Mouse (Mus musculus) embryo, embryonic 9.5 days (tissue): Measurements from ENCODE around the gene Tmem233.

ENCODE experiments used
- DNase-seq: peaks from one replicate; pipeline ENCODE4 v3.0.0-alpha.2; 2017; ENCODE audit errors: extremely low spot score

The Tmem233 gene

DNA sequence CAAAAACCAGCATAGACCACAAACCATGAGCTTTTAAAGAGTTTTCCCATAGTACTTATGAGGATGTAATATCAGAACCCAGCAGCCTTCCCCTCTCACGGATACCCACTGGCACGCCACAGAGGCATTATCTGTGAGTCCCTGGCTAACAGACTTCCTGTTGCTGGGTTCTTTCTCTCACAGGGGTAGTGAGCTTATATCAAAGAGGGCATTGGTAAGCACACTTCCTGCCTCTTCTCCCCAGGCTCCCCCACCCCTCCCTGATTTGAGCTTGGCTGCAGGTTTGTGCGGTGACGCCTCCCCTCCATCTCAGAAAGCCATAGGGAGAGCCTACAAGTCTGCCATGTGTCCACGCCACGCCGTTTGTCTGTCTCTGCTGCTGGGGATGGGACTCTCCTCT is 54.0 kb downstream of the Tmem233 start:
- DNase-seq = no peak

DNA sequence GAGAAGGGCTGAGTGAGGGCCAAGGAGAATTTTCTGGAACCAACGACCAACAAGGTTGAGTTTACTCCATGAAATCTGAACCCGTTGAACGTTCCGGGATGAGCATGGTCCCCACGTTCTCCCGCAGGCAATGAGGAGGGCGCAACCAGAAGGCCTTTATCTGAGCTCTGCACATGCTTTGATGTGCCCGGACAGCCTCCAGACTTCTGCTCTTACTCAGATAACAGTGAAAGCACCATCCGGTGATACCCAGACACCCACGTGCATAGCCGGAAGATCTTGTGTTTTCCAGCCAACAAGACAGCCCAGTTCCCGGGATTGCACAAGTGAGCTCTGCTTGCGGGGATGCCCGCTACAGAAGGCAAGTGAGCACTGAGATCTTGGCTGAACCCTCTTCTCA is 56.5 kb downstream of the Tmem233 start:
- no peak for DNase-seq

GRCm38 (mm10) chr5:116026107-116026506 is 56.9 kb downstream of the Tmem233 start:
- no peak for DNase-seq

DNA sequence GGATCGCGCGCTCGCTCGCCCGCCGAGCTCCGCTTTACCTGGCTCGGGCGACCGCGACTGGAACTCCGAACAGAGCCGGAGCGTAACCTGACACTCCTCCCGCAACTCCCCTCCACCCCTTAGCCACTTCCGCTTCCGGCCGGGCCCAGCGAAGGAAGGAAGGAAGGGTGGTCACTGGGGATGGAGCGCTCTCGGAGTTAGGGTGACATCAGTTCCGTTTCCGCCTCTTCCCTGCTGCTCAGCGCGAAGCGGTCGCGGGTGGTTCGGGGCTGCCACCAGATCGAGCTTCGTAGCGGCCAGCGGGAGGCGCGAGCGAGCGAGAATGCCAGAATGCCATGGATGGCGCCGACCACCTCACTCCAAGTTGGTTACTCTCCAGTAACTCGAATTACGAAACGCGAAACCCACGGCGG is 58.7 kb downstream of the Tmem233 start, which contains the start of gene Prkab1:
TSS of gene Prkab1 (minus strand) at position 182 of the 413 bp plus-strand sequence.
- peak; percentile 96 for DNase-seq

GRCm38 (mm10) chr5:116023821-116024284 is 59.2 kb downstream of the Tmem233 start:
- DNase-seq = no peak

GRCm38 (mm10) chr5:116023251-116023661 is 59.8 kb downstream of the Tmem233 start:
- no peak for DNase-seq

GRCm38 (mm10) chr5:116022658-116023200 is 60.3 kb downstream of the Tmem233 start:
- DNase-seq = no peak

- no peak for DNase-seq
These were observed 60.9 kb downstream of the Tmem233 start for GRCm38 (mm10) chr5:116022131-116022530.

- DNase-seq = no peak
These were observed 61.5 kb downstream of the Tmem233 start for GRCm38 (mm10) chr5:116021552-116021951.

GRCm38 (mm10) chr5:116019371-116019770 is 63.7 kb downstream of the Tmem233 start:
- no peak for DNase-seq

GRCm38 (mm10) chr5:116018784-116019183 is 64.3 kb downstream of the Tmem233 start:
- no peak for DNase-seq

- no peak for DNase-seq
These were observed 64.8 kb downstream of the Tmem233 start for GRCm38 (mm10) chr5:116018196-116018595.

DNA sequence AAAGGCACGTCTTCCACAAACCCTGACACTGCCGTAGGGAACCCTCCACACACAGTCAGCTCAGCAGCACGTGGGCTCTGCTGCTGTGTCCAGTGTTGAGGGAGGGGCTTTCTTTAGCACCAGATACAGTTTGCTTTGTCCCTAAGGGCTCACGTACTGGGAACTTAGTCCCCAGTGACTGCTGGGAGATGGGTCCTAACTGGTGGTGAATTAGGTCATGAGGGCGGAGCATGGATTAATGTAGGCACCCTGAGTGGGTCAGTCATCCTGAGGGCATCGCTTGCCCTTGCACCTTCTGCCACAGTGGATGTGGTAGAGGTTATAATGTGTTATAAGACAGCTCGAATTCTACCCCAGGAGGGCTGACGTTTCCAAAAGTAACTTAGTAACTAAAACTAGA is 65.7 kb downstream of the Tmem233 start:
- DNase-seq = no peak

- DNase-seq = no peak
These were observed 66.5 kb downstream of the Tmem233 start for GRCm38 (mm10) chr5:116016542-116016941.

- no peak for DNase-seq
These were observed 68.8 kb downstream of the Tmem233 start for GRCm38 (mm10) chr5:116014237-116014636.

GRCm38 (mm10) chr5:116013821-116014220 is 69.2 kb downstream of the Tmem233 start:
- DNase-seq = no peak

DNA sequence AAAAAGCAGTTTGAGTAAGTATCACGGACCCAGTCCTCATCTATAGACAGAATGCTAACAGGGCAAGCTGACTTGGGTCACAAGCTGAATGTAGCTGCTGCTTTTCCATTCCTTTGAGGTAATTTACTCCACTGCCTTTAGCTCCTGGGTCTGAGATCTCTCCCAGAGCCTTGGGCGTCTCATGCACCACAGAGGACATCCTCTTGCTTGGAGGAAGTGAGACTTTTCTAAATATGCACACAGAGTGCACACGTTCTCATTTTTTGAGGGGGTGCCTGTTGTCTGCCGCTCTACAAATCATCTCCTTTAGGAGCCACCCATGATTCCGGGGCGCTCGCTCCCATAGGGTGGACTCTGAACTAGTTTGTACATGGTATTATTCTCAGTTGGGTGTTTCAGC is 70.5 kb downstream of the Tmem233 start:
- no peak for DNase-seq

GRCm38 (mm10) chr5:116011700-116012099 is 71.3 kb downstream of the Tmem233 start:
- DNase-seq = no peak

GRCm38 (mm10) chr5:116009884-116010627 is 73.0 kb downstream of the Tmem233 start:
- no peak for DNase-seq

DNA sequence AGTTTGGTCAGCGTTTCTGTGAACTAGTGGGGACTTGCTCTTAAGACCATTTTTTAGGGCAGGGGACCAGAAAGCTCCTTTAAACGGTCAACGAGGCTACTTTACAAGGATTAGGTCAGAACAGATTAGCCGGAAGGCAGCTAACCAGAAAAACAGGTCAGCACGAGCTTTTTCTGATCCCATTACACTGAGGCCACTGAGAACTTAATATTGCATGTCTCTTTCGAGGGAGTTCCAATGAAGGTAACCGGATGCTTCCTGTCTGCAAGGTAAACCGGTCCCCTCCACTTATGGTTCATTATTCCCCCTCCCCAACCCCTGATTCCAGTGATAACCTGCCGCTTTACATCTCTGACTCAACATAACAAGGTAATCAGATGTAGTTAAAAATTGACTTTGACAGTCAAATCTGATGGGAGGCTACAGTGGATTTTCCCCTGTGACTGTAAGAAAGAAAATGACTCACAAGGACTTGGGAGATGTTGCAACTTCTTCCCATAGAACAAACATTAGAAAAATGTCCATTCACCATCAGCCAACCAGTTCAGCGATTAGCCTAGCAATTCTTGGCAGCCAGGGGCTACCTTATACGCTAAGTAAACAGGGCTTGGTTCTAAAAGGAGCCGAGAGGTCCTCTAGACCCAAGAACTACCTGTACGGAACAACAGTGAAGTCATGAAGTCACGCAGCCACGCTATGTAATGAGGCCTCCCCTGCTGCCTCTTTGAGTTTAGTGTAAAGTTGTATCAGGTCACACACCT is 73.8 kb downstream of the Tmem233 start:
- no peak for DNase-seq

GRCm38 (mm10) chr5:116007723-116008122 is 75.3 kb downstream of the Tmem233 start:
- no peak for DNase-seq

GRCm38 (mm10) chr5:116006324-116007099 is 76.5 kb downstream of the Tmem233 start:
- DNase-seq = no peak
